Mouse (Mus musculus): Measurements from ENCODE around the gene Gm20388.

DNA sequence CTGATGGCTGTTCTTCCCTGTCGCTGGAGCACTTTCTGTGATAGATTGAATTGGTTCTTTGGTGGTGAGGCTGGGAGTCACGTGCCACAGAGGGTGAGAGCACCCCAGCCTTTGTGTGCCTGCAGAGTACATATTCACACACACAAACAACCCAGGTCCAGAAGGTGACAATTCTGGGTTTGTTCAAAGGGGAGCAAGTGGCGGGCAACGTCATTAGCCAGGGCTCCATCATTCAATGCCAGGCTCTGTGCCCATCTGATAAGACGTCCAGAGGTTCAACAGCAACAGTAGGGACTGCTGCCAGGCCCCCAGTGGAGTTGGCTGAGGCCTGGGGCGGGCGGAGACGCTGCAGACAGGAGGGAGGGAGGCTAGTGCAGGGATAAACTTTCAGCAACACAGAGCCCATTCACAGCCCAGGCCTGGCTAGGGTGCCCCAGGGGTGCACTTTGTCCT lies 1253.4 kb downstream of the Gm20388 start:
- TF ChIP-seq POLR2A (IDR thresholded peaks at IDR 0.05; ENCODE audit: extremely low read depth, insufficient read depth, low read length) (no peak), CTCF (IDR thresholded peaks at IDR 0.05; ENCODE audit: extremely low read depth, insufficient read depth, low read length) (no peak)

Measured in cortical plate, adult 2 months (tissue).